In the genomic region with DNA sequence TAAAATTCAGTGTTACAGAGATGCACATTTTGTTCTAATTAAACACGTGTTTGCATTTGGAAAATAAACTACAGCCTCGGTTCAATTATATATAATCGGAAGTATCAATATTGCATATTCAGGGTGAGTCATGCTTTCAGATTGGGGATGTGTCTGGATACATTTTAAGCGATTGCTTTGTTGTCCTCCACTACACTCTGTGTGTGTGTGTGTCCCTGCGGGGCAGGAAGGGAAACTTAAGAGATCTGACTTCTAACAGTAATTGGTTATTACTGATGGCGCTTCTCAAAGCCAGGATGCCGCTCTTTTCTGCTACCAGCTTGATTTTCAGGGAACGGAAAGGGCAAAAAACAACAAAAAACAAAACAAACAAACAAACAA, we compare ENCODE assay signal across 31 mouse cellular contexts.
DNase-seq lines count a peak whose midpoint lies in the region; ATAC-seq lines count a peak whose summit lies in the region.
"Had no signal": no experiment of that assay in that cellular context is flagged by ENCODE, and none has a peak within 500 bp of the region (broad histone marks: within the 10 kb centered on the region; RNA-seq: fewer than 3 reads in every experiment).

No protein-coding gene starts in this region.

- WGBS in forebrain, embryonic 16.5 days = 65% methylated on average over 8 of the region's 8 CpGs
- 69% methylated on average over 8 of the region's 8 CpGs for WGBS in forebrain, embryonic 13.5 days
- 72% methylated on average over 8 of the region's 8 CpGs for WGBS in hindbrain, embryonic 12.5 days
- 50% methylated on average over 8 of the region's 8 CpGs for WGBS in hindbrain, embryonic 13.5 days
- 46% methylated on average over 8 of the region's 8 CpGs for WGBS in midbrain, embryonic 16.5 days
- WGBS in midbrain, embryonic 11.5 days = 86% methylated on average over 8 of the region's 8 CpGs

- H3K9me3 ChIP-seq in forebrain, embryonic 16.5 days (ENCODE audit: control insufficient read depth, low read length) = no peaks in the 10 kb centered on the region
- H3K9me3 ChIP-seq in forebrain, embryonic 13.5 days (replicated peaks) = no peaks in the 10 kb centered on the region
- no peaks in the 10 kb centered on the region for H3K9me3 ChIP-seq in hindbrain, embryonic 12.5 days (replicated peaks)
- no peaks in the 10 kb centered on the region for H3K9me3 ChIP-seq in hindbrain, embryonic 13.5 days
- H3K9me3 ChIP-seq in midbrain, embryonic 16.5 days (replicated peaks; ENCODE audit: control insufficient read depth, low read length, poor library complexity, severe bottlenecking) = no peaks in the 10 kb centered on the region
- no peaks in the 10 kb centered on the region for H3K9me3 ChIP-seq in midbrain, embryonic 11.5 days (ENCODE audit: control insufficient read depth, low read length)
- H3K9me3 ChIP-seq: embryonic facial prominence, embryonic 10.5 days; embryonic facial prominence, embryonic 13.5 days; forebrain, embryonic 12.5 days; heart, embryonic 10.5 days; heart, embryonic 13.5 days had no signal

- H3K4me2 ChIP-seq in forebrain, embryonic 16.5 days (ENCODE audit: low read length) = no peak overlapping the region
- no peak overlapping the region for H3K4me2 ChIP-seq in forebrain, embryonic 13.5 days
- H3K4me2 ChIP-seq in hindbrain, embryonic 12.5 days (replicated peaks) = no peak overlapping the region
- H3K4me2 ChIP-seq in hindbrain, embryonic 13.5 days = no peak overlapping the region
- H3K4me2 ChIP-seq in midbrain, embryonic 16.5 days (ENCODE audit: low read length) = no peak overlapping the region
- no peak overlapping the region for H3K4me2 ChIP-seq in midbrain, embryonic 11.5 days
- H3K4me2 ChIP-seq: embryonic facial prominence, embryonic 13.5 days; forebrain, embryonic 12.5 days; heart, embryonic 13.5 days had no signal

- ATAC-seq in forebrain, embryonic 16.5 days = 0 out of 2 replicates have a peak, but pooled peaks have one; percentile 14
- no peak for ATAC-seq in forebrain, embryonic 13.5 days
- ATAC-seq in hindbrain, embryonic 12.5 days (ENCODE audit: low FRiP score) = peak; percentile 60; the same call in 1 of the 2 replicates
- ATAC-seq in hindbrain, embryonic 13.5 days (ENCODE audit: low FRiP score) = no peak
- peak; percentile 52; the same call in 1 of the 2 replicates for ATAC-seq in midbrain, embryonic 16.5 days
- no peak for ATAC-seq in midbrain, embryonic 11.5 days (ENCODE audit: low FRiP score)
- ATAC-seq: hindbrain, embryonic 16.5 days; inflammation-experienced regulatory T-cells, adult 6 months; intestine, embryonic 16.5 days; Patski had no signal

- no peak for DNase-seq in midbrain, embryonic 11.5 days (ENCODE audit: low spot score, missing footprints)
- no peak for DNase-seq in cerebellum, postnatal 10 days
- DNase-seq: adrenal gland, postnatal 10 days; adrenal gland, postnatal 36 days; B cell, adult 2 months; cerebellum, adult 11 months; cerebellum, adult 2 months; cerebellum, adult 9-11 months; cerebellum, postnatal 36 days; gastrocnemius, postnatal 10 days; gastrocnemius, postnatal 36 days; heart, adult 2 months; heart, postnatal 14 days; heart, postnatal 4 days had no signal

- peaks cover 9% of the 10 kb centered on the region; the same call in 1 of the 2 replicates for H3K4me1 ChIP-seq in forebrain, embryonic 16.5 days (replicated peaks; ENCODE audit: control insufficient read depth, insufficient read depth, low read length)
- H3K4me1 ChIP-seq in forebrain, embryonic 13.5 days = peaks cover 11% of the 10 kb centered on the region; the same call in 1 of the 2 replicates
- H3K4me1 ChIP-seq in hindbrain, embryonic 12.5 days = peaks cover 17% of the 10 kb centered on the region
- H3K4me1 ChIP-seq in hindbrain, embryonic 13.5 days (replicated peaks) = peaks cover 22% of the 10 kb centered on the region
- H3K4me1 ChIP-seq in midbrain, embryonic 16.5 days (ENCODE audit: control insufficient read depth, insufficient read depth, low read length) = peaks cover 13% of the 10 kb centered on the region; the same call in 1 of the 2 replicates
- peaks cover 6% of the 10 kb centered on the region; the same call in 1 of the 2 replicates for H3K4me1 ChIP-seq in midbrain, embryonic 11.5 days (ENCODE audit: control insufficient read depth, insufficient read depth, low read length)
- H3K4me1 ChIP-seq: heart, embryonic 13.5 days had no signal

- no peak overlapping the region for H3K27ac ChIP-seq in forebrain, embryonic 16.5 days (ENCODE audit: low read length)
- H3K27ac ChIP-seq in forebrain, embryonic 13.5 days = no peak overlapping the region
- peak overlapping the region; percentile 60 for H3K27ac ChIP-seq in hindbrain, embryonic 12.5 days
- H3K27ac ChIP-seq in hindbrain, embryonic 13.5 days = no peak overlapping the region
- H3K27ac ChIP-seq in midbrain, embryonic 16.5 days (ENCODE audit: low read length) = no peak overlapping the region
- H3K27ac ChIP-seq in midbrain, embryonic 11.5 days (ENCODE audit: low read depth, low read length) = no peak overlapping the region
- H3K27ac ChIP-seq: embryonic facial prominence, embryonic 10.5 days; embryonic facial prominence, embryonic 13.5 days; heart, adult 2 months; heart, embryonic 10.5 days; heart, embryonic 13.5 days had no signal

- H3K9ac ChIP-seq in forebrain, embryonic 16.5 days (replicated peaks; ENCODE audit: low read depth, low read length) = no peak overlapping the region
- no peak overlapping the region for H3K9ac ChIP-seq in forebrain, embryonic 13.5 days
- H3K9ac ChIP-seq in hindbrain, embryonic 12.5 days = no peak overlapping the region
- H3K9ac ChIP-seq in hindbrain, embryonic 13.5 days = no peak overlapping the region
- no peak overlapping the region for H3K9ac ChIP-seq in midbrain, embryonic 16.5 days (ENCODE audit: low read depth, low read length)
- no peak overlapping the region for H3K9ac ChIP-seq in midbrain, embryonic 11.5 days (ENCODE audit: low read length)
- H3K9ac ChIP-seq: embryonic facial prominence, embryonic 13.5 days; forebrain, embryonic 12.5 days; heart, embryonic 13.5 days had no signal

- no peaks in the 10 kb centered on the region for H3K36me3 ChIP-seq in forebrain, embryonic 16.5 days (ENCODE audit: control insufficient read depth, insufficient read depth)
- H3K36me3 ChIP-seq in forebrain, embryonic 13.5 days (ENCODE audit: poor library complexity, severe bottlenecking) = no peaks in the 10 kb centered on the region
- no peaks in the 10 kb centered on the region for H3K36me3 ChIP-seq in hindbrain, embryonic 12.5 days
- H3K36me3 ChIP-seq in hindbrain, embryonic 13.5 days = no peaks in the 10 kb centered on the region
- no peaks in the 10 kb centered on the region for H3K36me3 ChIP-seq in midbrain, embryonic 16.5 days (ENCODE audit: control insufficient read depth, insufficient read depth, low read length)
- no peaks in the 10 kb centered on the region for H3K36me3 ChIP-seq in midbrain, embryonic 11.5 days (ENCODE audit: control insufficient read depth, insufficient read depth, low read length)
- H3K36me3 ChIP-seq: embryonic facial prominence, embryonic 10.5 days; embryonic facial prominence, embryonic 13.5 days; forebrain, embryonic 12.5 days; G1E; heart, embryonic 10.5 days; heart, embryonic 13.5 days had no signal

- no peaks in the 10 kb centered on the region for H3K27me3 ChIP-seq in forebrain, embryonic 16.5 days (replicated peaks; ENCODE audit: control insufficient read depth, insufficient read depth, low read length)
- H3K27me3 ChIP-seq in forebrain, embryonic 13.5 days = no peaks in the 10 kb centered on the region
- no peaks in the 10 kb centered on the region for H3K27me3 ChIP-seq in hindbrain, embryonic 12.5 days
- no peaks in the 10 kb centered on the region for H3K27me3 ChIP-seq in hindbrain, embryonic 13.5 days
- H3K27me3 ChIP-seq in midbrain, embryonic 16.5 days (ENCODE audit: control insufficient read depth, insufficient read depth, low read depth, low read length) = no peaks in the 10 kb centered on the region
- H3K27me3 ChIP-seq in midbrain, embryonic 11.5 days (ENCODE audit: control insufficient read depth, insufficient read depth, low read length) = no peaks in the 10 kb centered on the region
- H3K27me3 ChIP-seq: CH12.LX; embryonic facial prominence, embryonic 13.5 days; forebrain, embryonic 12.5 days; heart, embryonic 13.5 days; Patski had no signal

- no peak overlapping the region for H3K4me3 ChIP-seq in forebrain, embryonic 16.5 days (replicated peaks; ENCODE audit: low read length)
- no peak overlapping the region for H3K4me3 ChIP-seq in forebrain, embryonic 13.5 days
- H3K4me3 ChIP-seq in hindbrain, embryonic 12.5 days = no peak overlapping the region
- no peak overlapping the region for H3K4me3 ChIP-seq in hindbrain, embryonic 13.5 days
- no peak overlapping the region for H3K4me3 ChIP-seq in midbrain, embryonic 16.5 days (ENCODE audit: low read depth, low read length)
- no peak overlapping the region for H3K4me3 ChIP-seq in midbrain, embryonic 11.5 days (ENCODE audit: low read depth, low read length)
- H3K4me3 ChIP-seq: embryonic facial prominence, embryonic 10.5 days; embryonic facial prominence, embryonic 13.5 days; erythroblast, embryonic 14.5 days; forebrain, embryonic 12.5 days; heart, adult 2 months; heart, embryonic 10.5 days; heart, embryonic 13.5 days had no signal

Comparison
In these comparisons a context has a peak if more than half of its experiments do, and no peak if none do; other contexts are left out.
1. ATAC-seq: peak in forebrain, embryonic 16.5 days (single experiment), hindbrain, embryonic 12.5 days (single experiment) and midbrain, embryonic 16.5 days (single experiment); none in forebrain, embryonic 13.5 days (single experiment), hindbrain, embryonic 13.5 days (single experiment) and midbrain, embryonic 11.5 days (single experiment).